Mouse (Mus musculus): ENCODE measurements around the gene Ddx20. TPM values are rescaled to one million over a fixed set of nuclear protein-coding genes. Genes with fewer than 3 reads are reported as not detected.

Ddx20 gene
- polyA plus RNA-seq, 1 experiment from 2014 or later = 52.9 TPM

GRCm38 (mm10) chr3:105666996-105667523 lies 20.3 kb downstream of the Ddx20 start:
- Histone ChIP-seq H3K4me3 (ENCODE audit: low read depth, low read length) (no peak overlapping the region), H3K9ac (ENCODE audit: low read length) (no peak overlapping the region), H3K4me1 (replicated peaks; ENCODE audit: control insufficient read depth, insufficient read depth, low read length) (no peaks in the 10 kb centered on the region), H3K27me3 (ENCODE audit: control insufficient read depth, insufficient read depth, low read length) (no peaks in the 10 kb centered on the region), H3K36me3 (ENCODE audit: control insufficient read depth, insufficient read depth, low read length) (no peaks in the 10 kb centered on the region), H3K4me2 (ENCODE audit: low read depth, low read length, severe bottlenecking) (no peak overlapping the region), H3K27ac (ENCODE audit: low read depth, low read length) (no peak overlapping the region), H3K9me3 (ENCODE audit: control insufficient read depth, low read length) (no peaks in the 10 kb centered on the region)
- no peak for ATAC-seq (replicated peaks; ENCODE audit: low FRiP score)
- 69% methylated on average over 4 of the region's 4 CpGs for WGBS
- no peak for DNase-seq (ENCODE audit: low spot score)

- H3K4me1 ChIP-seq (replicated peaks; ENCODE audit: control insufficient read depth, insufficient read depth, low read length) = no peaks in the 10 kb centered on the region
- H3K27ac ChIP-seq (ENCODE audit: low read depth, low read length) = no peak overlapping the region
- H3K9me3 ChIP-seq (ENCODE audit: control insufficient read depth, low read length) = no peaks in the 10 kb centered on the region
- H3K4me3 ChIP-seq (ENCODE audit: low read depth, low read length) = no peak overlapping the region
- no peaks in the 10 kb centered on the region for H3K36me3 ChIP-seq (ENCODE audit: control insufficient read depth, insufficient read depth, low read length)
- 86% methylated on average over 9 of the region's 9 CpGs for WGBS
- H3K27me3 ChIP-seq (ENCODE audit: control insufficient read depth, insufficient read depth, low read length) = no peaks in the 10 kb centered on the region
- no peak overlapping the region for H3K9ac ChIP-seq (ENCODE audit: low read length)
- ATAC-seq (replicated peaks; ENCODE audit: low FRiP score) (no peak), DNase-seq (ENCODE audit: low spot score) (no peak)
- no peak overlapping the region for H3K4me2 ChIP-seq (ENCODE audit: low read depth, low read length, severe bottlenecking)
Observed at GRCm38 (mm10) chr3:105665105-105665765, 22.1 kb downstream of the Ddx20 start.

- H3K27ac ChIP-seq (ENCODE audit: low read depth, low read length) = no peak overlapping the region
- no peak for ATAC-seq (replicated peaks; ENCODE audit: low FRiP score)
- H3K27me3 ChIP-seq (ENCODE audit: control insufficient read depth, insufficient read depth, low read length) = no peaks in the 10 kb centered on the region
- no peak overlapping the region for H3K9ac ChIP-seq (ENCODE audit: low read length)
- no peaks in the 10 kb centered on the region for H3K9me3 ChIP-seq (ENCODE audit: control insufficient read depth, low read length)
- DNase-seq (ENCODE audit: low spot score) = no peak
- no peaks in the 10 kb centered on the region for H3K4me1 ChIP-seq (replicated peaks; ENCODE audit: control insufficient read depth, insufficient read depth, low read length)
- no peak overlapping the region for H3K4me2 ChIP-seq (ENCODE audit: low read depth, low read length, severe bottlenecking)
- 81% methylated on average over 8 of the region's 8 CpGs for WGBS
- no peak overlapping the region for H3K4me3 ChIP-seq (ENCODE audit: low read depth, low read length)
- no peaks in the 10 kb centered on the region for H3K36me3 ChIP-seq (ENCODE audit: control insufficient read depth, insufficient read depth, low read length)
Observed at GRCm38 (mm10) chr3:105663043-105663442, 24.3 kb downstream of the Ddx20 start.

GRCm38 (mm10) chr3:105660530-105660929 lies 26.8 kb downstream of the Ddx20 start:
- H3K36me3 ChIP-seq (ENCODE audit: control insufficient read depth, insufficient read depth, low read length) = no peaks in the 10 kb centered on the region
- H3K4me2 ChIP-seq (ENCODE audit: low read depth, low read length, severe bottlenecking) = no peak overlapping the region
- no peaks in the 10 kb centered on the region for H3K27me3 ChIP-seq (ENCODE audit: control insufficient read depth, insufficient read depth, low read length)
- H3K9ac ChIP-seq (ENCODE audit: low read length) = no peak overlapping the region
- no peaks in the 10 kb centered on the region for H3K4me1 ChIP-seq (replicated peaks; ENCODE audit: control insufficient read depth, insufficient read depth, low read length)
- H3K9me3 ChIP-seq (ENCODE audit: control insufficient read depth, low read length) = no peaks in the 10 kb centered on the region
- 72% methylated on average over 2 of the region's 2 CpGs for WGBS
- no peak for DNase-seq (ENCODE audit: low spot score)
- no peak overlapping the region for H3K27ac ChIP-seq (ENCODE audit: low read depth, low read length)
- no peak for ATAC-seq (replicated peaks; ENCODE audit: low FRiP score)
- H3K4me3 ChIP-seq (ENCODE audit: low read depth, low read length) = no peak overlapping the region

- Histone ChIP-seq H3K4me1 (replicated peaks; ENCODE audit: control insufficient read depth, insufficient read depth, low read length) (no peaks in the 10 kb centered on the region), H3K36me3 (ENCODE audit: control insufficient read depth, insufficient read depth, low read length) (no peaks in the 10 kb centered on the region), H3K27me3 (ENCODE audit: control insufficient read depth, insufficient read depth, low read length) (no peaks in the 10 kb centered on the region), H3K9me3 (ENCODE audit: control insufficient read depth, low read length) (no peaks in the 10 kb centered on the region), H3K27ac (ENCODE audit: low read depth, low read length) (no peak overlapping the region), H3K9ac (ENCODE audit: low read length) (no peak overlapping the region), H3K4me3 (ENCODE audit: low read depth, low read length) (no peak overlapping the region), H3K4me2 (ENCODE audit: low read depth, low read length, severe bottlenecking) (no peak overlapping the region)
- ATAC-seq (replicated peaks; ENCODE audit: low FRiP score) (no peak), DNase-seq (ENCODE audit: low spot score) (no peak)
- WGBS = 93% methylated on average over 11 of the region's 11 CpGs
Observed at GRCm38 (mm10) chr3:105655031-105655585, 32.3 kb downstream of the Ddx20 start.

GRCm38 (mm10) chr3:105653544-105654380 lies 33.6 kb downstream of the Ddx20 start:
- H3K4me2 ChIP-seq (ENCODE audit: low read depth, low read length, severe bottlenecking) = no peak overlapping the region
- 92% methylated on average over 13 of the region's 13 CpGs for WGBS
- ATAC-seq (replicated peaks; ENCODE audit: low FRiP score) = no peak
- no peaks in the 10 kb centered on the region for H3K36me3 ChIP-seq (ENCODE audit: control insufficient read depth, insufficient read depth, low read length)
- H3K9me3 ChIP-seq (ENCODE audit: control insufficient read depth, low read length) = no peaks in the 10 kb centered on the region
- H3K9ac ChIP-seq (ENCODE audit: low read length) = no peak overlapping the region
- no peak overlapping the region for H3K27ac ChIP-seq (ENCODE audit: low read depth, low read length)
- DNase-seq (ENCODE audit: low spot score) = no peak
- no peaks in the 10 kb centered on the region for H3K4me1 ChIP-seq (replicated peaks; ENCODE audit: control insufficient read depth, insufficient read depth, low read length)
- no peaks in the 10 kb centered on the region for H3K27me3 ChIP-seq (ENCODE audit: control insufficient read depth, insufficient read depth, low read length)
- no peak overlapping the region for H3K4me3 ChIP-seq (ENCODE audit: low read depth, low read length)

- H3K36me3 ChIP-seq (ENCODE audit: control insufficient read depth, insufficient read depth, low read length) = no peaks in the 10 kb centered on the region
- H3K4me1 ChIP-seq (replicated peaks; ENCODE audit: control insufficient read depth, insufficient read depth, low read length) = no peaks in the 10 kb centered on the region
- H3K9ac ChIP-seq (ENCODE audit: low read length) = no peak overlapping the region
- no peak for DNase-seq (ENCODE audit: low spot score)
- no peaks in the 10 kb centered on the region for H3K9me3 ChIP-seq (ENCODE audit: control insufficient read depth, low read length)
- H3K4me2 ChIP-seq (ENCODE audit: low read depth, low read length, severe bottlenecking) = no peak overlapping the region
- H3K27ac ChIP-seq (ENCODE audit: low read depth, low read length) = no peak overlapping the region
- H3K27me3 ChIP-seq (ENCODE audit: control insufficient read depth, insufficient read depth, low read length) = no peaks in the 10 kb centered on the region
- WGBS = 65% methylated on average over 8 of the region's 8 CpGs
- no peak overlapping the region for H3K4me3 ChIP-seq (ENCODE audit: low read depth, low read length)
- ATAC-seq (replicated peaks; ENCODE audit: low FRiP score) = no peak
Observed at GRCm38 (mm10) chr3:105648889-105649567, 38.3 kb downstream of the Ddx20 start.

- Histone ChIP-seq H3K36me3 (ENCODE audit: control insufficient read depth, insufficient read depth, low read length) (no peaks in the 10 kb centered on the region), H3K4me3 (ENCODE audit: low read depth, low read length) (no peak overlapping the region), H3K4me2 (ENCODE audit: low read depth, low read length, severe bottlenecking) (no peak overlapping the region), H3K9me3 (ENCODE audit: control insufficient read depth, low read length) (no peaks in the 10 kb centered on the region), H3K4me1 (replicated peaks; ENCODE audit: control insufficient read depth, insufficient read depth, low read length) (no peaks in the 10 kb centered on the region), H3K27me3 (ENCODE audit: control insufficient read depth, insufficient read depth, low read length) (no peaks in the 10 kb centered on the region; the same call in 1 of the 2 replicates), H3K27ac (ENCODE audit: low read depth, low read length) (no peak overlapping the region), H3K9ac (ENCODE audit: low read length) (no peak overlapping the region)
- DNase-seq (ENCODE audit: low spot score) = no peak
- WGBS = 79% methylated on average over 5 of the region's 5 CpGs
- ATAC-seq (replicated peaks; ENCODE audit: low FRiP score) = no peak
Observed at GRCm38 (mm10) chr3:105643566-105643965, 43.8 kb downstream of the Ddx20 start.
